8 mouse cellular contexts compared by ENCODE assay signal in the genomic region with DNA sequence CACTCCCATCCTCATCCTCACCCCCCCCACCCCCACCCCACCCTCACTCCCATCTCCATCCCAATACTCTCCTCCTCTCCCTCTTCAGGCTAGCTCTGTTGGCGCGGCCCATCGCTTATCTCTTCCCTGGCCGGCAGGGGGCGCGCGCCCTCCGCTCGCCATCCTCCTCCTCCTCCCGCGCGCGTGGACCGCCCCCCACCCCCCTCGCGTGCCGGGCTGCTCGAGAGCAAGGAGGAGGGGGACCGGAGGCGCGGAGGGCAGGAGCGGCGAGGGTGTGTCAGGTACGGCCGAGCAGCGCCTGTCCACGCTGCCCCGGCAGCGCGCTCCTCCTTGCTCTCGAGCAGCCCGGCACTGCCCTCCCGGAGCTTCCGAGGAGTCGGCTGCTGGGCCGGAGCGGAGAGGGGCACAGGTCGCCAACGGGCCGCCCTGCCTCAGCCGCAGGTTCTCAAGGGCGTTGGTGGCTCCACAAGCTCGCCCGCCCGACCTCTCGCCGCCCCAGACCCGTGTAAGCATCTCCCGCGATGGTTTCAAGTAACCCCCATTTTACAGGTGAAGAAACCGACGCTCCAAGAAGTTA. TPM values are rescaled to one million over a fixed set of nuclear protein-coding genes. Genes with fewer than 3 reads are reported as not detected.
DNase-seq lines count a peak whose midpoint lies in the region; ATAC-seq and TF ChIP-seq lines count a peak whose summit lies in the region.

No protein-coding gene starts in this region.

- WGBS in hindbrain, embryonic 13.5 days: 7% methylated on average over 30 of the region's 52 CpGs

- H3K4me3 ChIP-seq in hindbrain, embryonic 13.5 days: peak overlapping the region; percentile 50
- peak overlapping the region; percentile 53 for H3K4me3 ChIP-seq in left cerebral cortex, adult 2 months

- H3K4me2 ChIP-seq in hindbrain, embryonic 13.5 days: peak overlapping the region; percentile 67

- intact Hi-C loops in left cerebral cortex, adult 2 months (cut with DNase I): loop anchor here (1.0 to 5.0 kb wide), 2 partner anchors 89 to 480 kb away; no protein-coding TSS in a partner anchor

- H3K27ac ChIP-seq in hindbrain, embryonic 13.5 days: no peak overlapping the region
- H3K27ac ChIP-seq in left cerebral cortex, adult 2 months: no peak overlapping the region

- H3K36me3 ChIP-seq in hindbrain, embryonic 13.5 days: no peaks in the 10 kb centered on the region

- no peaks in the 10 kb centered on the region for H3K9me3 ChIP-seq in hindbrain, embryonic 13.5 days

- H3K27me3 ChIP-seq in hindbrain, embryonic 13.5 days: no peaks in the 10 kb centered on the region

- ATAC-seq in hindbrain, embryonic 13.5 days (ENCODE audit: low FRiP score): peak; percentile 81
- peak; percentile 87 for ATAC-seq in megakaryocyte, adult 5-6 weeks (ENCODE audit: poor library complexity, severe bottlenecking)

- TF ChIP-seq CTCF in left cerebral cortex, adult 2 months (IDR thresholded peaks at IDR 0.05): peak; percentile 64

- H3K9ac ChIP-seq in hindbrain, embryonic 13.5 days: peak overlapping the region; percentile 64

- H3K4me1 ChIP-seq in hindbrain, embryonic 13.5 days (replicated peaks): peaks cover 6% of the 10 kb centered on the region

- peak; percentile 71 for DNase-seq in T-cell, adult 2 months (ENCODE audit: low spot score)
- peak; percentile 89 to 91 for DNase-seq in cerebellum, postnatal 14 days
- peak; percentile 53 to 57 for DNase-seq in frontal cortex, postnatal 36 days (ENCODE audit: low spot score in 2 of 2)
- peak; percentile 79 to 81 for DNase-seq in left cerebral cortex, adult 2 months (ENCODE audit: extremely low spot score in 1 of 2, low spot score in 2 of 2)
- DNase-seq in retina, postnatal 7 days (ENCODE audit: low read depth, low spot score): peak; percentile 74
- peak; percentile 93 for DNase-seq in thymus, postnatal 4 days

RNA-seq across cellular contexts. Expression of a gene that starts 21.8 kb away (rescaled TPM):
- polyA plus RNA-seq in hindbrain, embryonic 13.5 days (2015; fragmentation: Nextera tagmentation; extraction: Ambion mirVana): 116 and 122 TPM in 2 replicates
- total RNA-seq in left cerebral cortex, adult 2 months (2021): 10 to 100 TPM; 46.9 to 48.1 TPM
- 26.2 and 29.6 TPM in 2 replicates for total RNA-seq in megakaryocyte, adult 5-6 weeks (2015)
- 59.5 and 73.9 TPM in 2 replicates for total RNA-seq in megakaryocyte, adult 5-6 weeks (2017)

RNA-seq across cellular contexts. Expression of a gene that starts 48.0 kb away (rescaled TPM):
- polyA plus RNA-seq in hindbrain, embryonic 13.5 days (2015; fragmentation: Nextera tagmentation; extraction: Ambion mirVana): 45.7 and 49.5 TPM in 2 replicates
- total RNA-seq in left cerebral cortex, adult 2 months (2021): 10 to 100 TPM; 57.3 to 60.2 TPM
- total RNA-seq in megakaryocyte, adult 5-6 weeks (2015): 34.9 and 48.3 TPM in 2 replicates
- 71.7 and 77.4 TPM in 2 replicates for total RNA-seq in megakaryocyte, adult 5-6 weeks (2017)

RNA-seq across cellular contexts. Expression of a gene that starts 54.5 kb away (rescaled TPM):
- 0.39 and 0.68 TPM in 2 replicates for polyA plus RNA-seq in hindbrain, embryonic 13.5 days (2015; fragmentation: Nextera tagmentation; extraction: Ambion mirVana)
- total RNA-seq in left cerebral cortex, adult 2 months (2021): 1 to 10 TPM; 2.0 to 2.4 TPM
- 0.25 and 2.7 TPM in 2 replicates for total RNA-seq in megakaryocyte, adult 5-6 weeks (2015)
- total RNA-seq in megakaryocyte, adult 5-6 weeks (2017): 1.8 and 3.6 TPM in 2 replicates
